In genomic region chr4:132930784-132931183, GRCm38 (mm10) we compare ENCODE assay signal across 10 mouse cellular contexts. TPM values are rescaled to one million over a fixed set of nuclear protein-coding genes. Genes with fewer than 3 reads are reported as not detected.
A peak's percentile ranks its signal among the peaks of the same experiment; 100 is the strongest.
DNase-seq lines count a peak whose midpoint lies in the region; ATAC-seq and TF ChIP-seq lines count a peak whose summit lies in the region.
"Had no signal": no experiment of that assay in that cellular context is flagged by ENCODE, and none has a peak within 500 bp of the region (broad histone marks: within the 10 kb centered on the region; RNA-seq: fewer than 3 reads in every experiment).

No protein-coding gene starts in this region.

- H3K4me2 ChIP-seq in heart, postnatal 0 days (ENCODE audit: low read depth, low read length) = no peak overlapping the region
- H3K4me2 ChIP-seq: liver, embryonic 15.5 days; stomach, embryonic 15.5 days had no signal

- no peak for DNase-seq in heart, postnatal 0 days (ENCODE audit: low spot score)
- DNase-seq in heart, postnatal 25 days (ENCODE audit: low spot score) = no peak
- peak; percentile 60 for DNase-seq in urinary bladder, postnatal 14 days (ENCODE audit: low spot score)
- no peak for DNase-seq in urinary bladder, postnatal 4 days (ENCODE audit: low spot score in 2 of 2)
- peak; percentile 75 for DNase-seq in c-Kit-positive CD71-positive TER-119-positive erythroid progenitor cells, embryonic 14.5 days (ENCODE audit: low spot score)
- DNase-seq in induced T-regulatory cell, adult 2 months (ENCODE audit: low read depth) = peak; percentile 88

- H3K9me3 ChIP-seq in heart, postnatal 0 days (replicated peaks; ENCODE audit: control insufficient read depth, low read length) = no peaks in the 10 kb centered on the region
- H3K9me3 ChIP-seq: liver, embryonic 15.5 days; stomach, embryonic 15.5 days had no signal

- no peak overlapping the region for H3K27ac ChIP-seq in heart, postnatal 0 days (ENCODE audit: low read depth)
- H3K27ac ChIP-seq: liver, embryonic 15.5 days; stomach, embryonic 15.5 days had no signal

- H3K4me1 ChIP-seq in heart, postnatal 0 days (ENCODE audit: control insufficient read depth, insufficient read depth) = no peaks in the 10 kb centered on the region
- H3K4me1 ChIP-seq: liver, embryonic 15.5 days; stomach, embryonic 15.5 days had no signal

- H3K9ac ChIP-seq in heart, postnatal 0 days (replicated peaks; ENCODE audit: low read depth, low read length) = no peak overlapping the region
- H3K9ac ChIP-seq: liver, embryonic 15.5 days; stomach, embryonic 15.5 days had no signal

- WGBS in heart, postnatal 0 days = 13% methylated on average over 8 of the region's 8 CpGs

- TF ChIP-seq EP300 in heart, postnatal 0 days (IDR thresholded peaks at IDR 0.05; ENCODE audit: low read depth) = no peak

- H3K36me3 ChIP-seq in heart, postnatal 0 days (replicated peaks; ENCODE audit: control insufficient read depth, insufficient read depth, low read length) = no peaks in the 10 kb centered on the region
- H3K36me3 ChIP-seq: liver, embryonic 15.5 days; stomach, embryonic 15.5 days had no signal

- no peaks in the 10 kb centered on the region for H3K27me3 ChIP-seq in heart, postnatal 0 days (ENCODE audit: control insufficient read depth, insufficient read depth, low read length)
- H3K27me3 ChIP-seq: stomach, embryonic 15.5 days had no signal

- ATAC-seq in heart, postnatal 0 days (ENCODE audit: insufficient read depth, low read depth) = no peak
- peak; percentile 88 for ATAC-seq in neutrophil, adult 5-6 weeks (ENCODE audit: extremely low read depth, insufficient number of reproducible peaks, low FRiP score, poor library complexity, severe bottlenecking)
- ATAC-seq in activated CD4-positive, CD25-positive, alpha-beta regulatory T cell, adult 4 months = no peak

- intact Hi-C loops in heart, postnatal 25 days (cut with DNase I) = loop anchor here (2.0 kb wide), 1 partner anchor 154 kb away; no protein-coding TSS in a partner anchor

- TF ChIP-seq CTCF in heart, postnatal 0 days (IDR thresholded peaks at IDR 0.05; ENCODE audit: low read depth) = peak; percentile 66

- no peak overlapping the region for H3K4me3 ChIP-seq in heart, postnatal 0 days (ENCODE audit: low read depth, low read length)
- H3K4me3 ChIP-seq: liver, embryonic 15.5 days; stomach, embryonic 15.5 days had no signal

RNA-seq across cellular contexts. Expression of gene Fam76a, which starts 8.4 kb away (rescaled TPM):
- total RNA-seq in heart, postnatal 0 days (2014; rRNA removed; ENCODE audit: low replicate concordance) = 19.7 and 20.7 TPM in 2 replicates
- 39.6 and 44.4 TPM in 2 replicates for polyA plus RNA-seq in heart, postnatal 0 days (2015; fragmentation: Nextera tagmentation; extraction: Ambion mirVana)
- total RNA-seq in heart, postnatal 25 days (2021) = 10 to 100 TPM; 32.0 to 42.2 TPM
- 31.1 and 35.4 TPM in 2 replicates for total RNA-seq in neutrophil, adult 5-6 weeks (2017)
- polyA plus RNA-seq in activated CD4-positive, CD25-positive, alpha-beta regulatory T cell, adult 4 months (2017; shearing (Covaris generic)) = 10 to 100 TPM; 17.3 to 19.3 TPM

RNA-seq across cellular contexts. Expression of gene Fgr, which starts 43.1 kb away (rescaled TPM):
- 0.04 and 0.19 TPM in 2 replicates for total RNA-seq in heart, postnatal 0 days (2014; rRNA removed; ENCODE audit: low replicate concordance)
- polyA plus RNA-seq in heart, postnatal 0 days (2015; fragmentation: Nextera tagmentation; extraction: Ambion mirVana) = 0.31 and 0.37 TPM in 2 replicates
- total RNA-seq in heart, postnatal 25 days (2021) = under 1 TPM; 0.26 to 0.39 TPM
- 301 and 321 TPM in 2 replicates for total RNA-seq in neutrophil, adult 5-6 weeks (2017)
- 1 to 10 TPM; 4.2 TPM for polyA plus RNA-seq in activated CD4-positive, CD25-positive, alpha-beta regulatory T cell, adult 4 months (2017; shearing (Covaris generic))

RNA-seq across cellular contexts. Expression of gene Stx12, which starts 46.5 kb away (rescaled TPM):
- 59.7 and 65.9 TPM in 2 replicates for total RNA-seq in heart, postnatal 0 days (2014; rRNA removed; ENCODE audit: low replicate concordance)
- 46.3 and 48.5 TPM in 2 replicates for polyA plus RNA-seq in heart, postnatal 0 days (2015; fragmentation: Nextera tagmentation; extraction: Ambion mirVana)
- 10 to 100 TPM; 31.5 to 35.0 TPM for total RNA-seq in heart, postnatal 25 days (2021)
- 33.6 and 34.8 TPM in 2 replicates for total RNA-seq in neutrophil, adult 5-6 weeks (2017)
- polyA plus RNA-seq in activated CD4-positive, CD25-positive, alpha-beta regulatory T cell, adult 4 months (2017; shearing (Covaris generic)) = 10 to 100 TPM; 33.0 to 36.2 TPM

Comparison
In these comparisons a context has a peak if more than half of its experiments do, and no peak if none do; other contexts are left out.
1. DNase-seq: peak in urinary bladder, postnatal 14 days (single experiment), c-Kit-positive CD71-positive TER-119-positive erythroid progenitor cells, embryonic 14.5 days (single experiment) and induced T-regulatory cell, adult 2 months (single experiment); none in heart, postnatal 0 days (single experiment), heart, postnatal 25 days (single experiment) and urinary bladder, postnatal 4 days (0 of 2).
2. RNA of gene Fgr, which starts 43.1 kb away (total RNA-seq): 301 to 321 TPM in neutrophil, adult 5-6 weeks; 0.26 to 0.39 TPM in heart, postnatal 25 days and 0.04 to 0.19 TPM in heart, postnatal 0 days; every median in the first group is over 100 times any median in the second.